Mouse (Mus musculus): Measurements from ENCODE around the gene Amigo3.

Amigo3 gene

GRCm38 (mm10) chr9:108052885-108053664, at the start of gene Amigo3:
Amigo3 (plus strand) TSS chr9:108053159.
- no peak for TF ChIP-seq GATA4 (IDR thresholded peaks at IDR 0.05; ENCODE audit: insufficient replicate concordance, low read length)

GRCm38 (mm10) chr9:108003531-108003890, 49.4 kb upstream of the Amigo3 start:
- TF ChIP-seq GATA4 (IDR thresholded peaks at IDR 0.05; ENCODE audit: insufficient replicate concordance, low read length): no peak

- TF ChIP-seq GATA4 (IDR thresholded peaks at IDR 0.05; ENCODE audit: insufficient replicate concordance, low read length): no peak
Measured at GRCm38 (mm10) chr9:108008041-108008440, 44.9 kb upstream of the Amigo3 start.

- no peak for TF ChIP-seq GATA4 (IDR thresholded peaks at IDR 0.05; ENCODE audit: insufficient replicate concordance, low read length)
Measured at GRCm38 (mm10) chr9:108010385-108010784, 42.6 kb upstream of the Amigo3 start.

GRCm38 (mm10) chr9:108017127-108017526, 35.8 kb upstream of the Amigo3 start:
- no peak for TF ChIP-seq GATA4 (IDR thresholded peaks at IDR 0.05; ENCODE audit: insufficient replicate concordance, low read length)

GRCm38 (mm10) chr9:108020741-108021140, 32.2 kb upstream of the Amigo3 start:
- no peak for TF ChIP-seq GATA4 (IDR thresholded peaks at IDR 0.05; ENCODE audit: insufficient replicate concordance, low read length)

GRCm38 (mm10) chr9:108023216-108023615, 29.7 kb upstream of the Amigo3 start:
- TF ChIP-seq GATA4 (IDR thresholded peaks at IDR 0.05; ENCODE audit: insufficient replicate concordance, low read length): no peak

GRCm38 (mm10) chr9:108026584-108026983, 26.4 kb upstream of the Amigo3 start:
- no peak for TF ChIP-seq GATA4 (IDR thresholded peaks at IDR 0.05; ENCODE audit: insufficient replicate concordance, low read length)

GRCm38 (mm10) chr9:108027867-108028266, 25.1 kb upstream of the Amigo3 start:
- TF ChIP-seq GATA4 (IDR thresholded peaks at IDR 0.05; ENCODE audit: insufficient replicate concordance, low read length): no peak

- no peak for TF ChIP-seq GATA4 (IDR thresholded peaks at IDR 0.05; ENCODE audit: insufficient replicate concordance, low read length)
Measured at GRCm38 (mm10) chr9:108032126-108032525, 20.8 kb upstream of the Amigo3 start.

GRCm38 (mm10) chr9:108035331-108036156, 17.4 kb upstream of the Amigo3 start:
- no peak for TF ChIP-seq GATA4 (IDR thresholded peaks at IDR 0.05; ENCODE audit: insufficient replicate concordance, low read length)

- TF ChIP-seq GATA4 (IDR thresholded peaks at IDR 0.05; ENCODE audit: insufficient replicate concordance, low read length): no peak
Measured at GRCm38 (mm10) chr9:108044751-108045492, 8.0 kb upstream of the Amigo3 start.

GRCm38 (mm10) chr9:108046582-108046981, 6.4 kb upstream of the Amigo3 start:
- TF ChIP-seq GATA4 (IDR thresholded peaks at IDR 0.05; ENCODE audit: insufficient replicate concordance, low read length): no peak

- TF ChIP-seq GATA4 (IDR thresholded peaks at IDR 0.05; ENCODE audit: insufficient replicate concordance, low read length): no peak
Measured at GRCm38 (mm10) chr9:108047601-108048565, 5.1 kb upstream of the Amigo3 start.

All from liver, adult (tissue).